Mouse (Mus musculus): Measurements from ENCODE around the gene Map3k6. TPM values are rescaled to one million over a fixed set of nuclear protein-coding genes. Genes with fewer than 3 reads are reported as not detected.
A peak's percentile ranks its signal among the peaks of the same experiment; 100 is the strongest.

The Map3k6 gene
- total RNA-seq, 2 experiments from 2014 or later = 15.9 to 38.8 TPM

DNA sequence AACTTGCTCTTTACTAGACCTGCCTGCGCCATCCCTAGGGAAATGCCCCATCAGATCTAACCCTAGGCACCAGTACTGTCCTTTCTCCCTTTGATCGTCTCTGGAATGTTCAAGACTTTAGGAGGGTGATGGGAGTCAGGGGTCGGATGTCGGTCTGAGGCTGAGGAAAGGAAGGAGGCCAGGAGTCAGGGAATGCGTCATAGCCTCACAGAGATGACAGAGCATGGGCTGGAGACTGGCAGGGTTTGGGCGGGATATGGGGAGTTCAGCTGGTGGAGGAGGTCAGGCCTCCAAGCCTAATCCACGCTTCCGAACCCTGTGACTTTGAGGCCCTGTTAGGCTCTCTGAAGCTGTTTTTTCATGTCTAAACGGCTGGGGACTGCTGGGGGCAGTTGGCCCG, 27.0 kb upstream of the Map3k6 start:
- DNase-seq = no peak

DNA sequence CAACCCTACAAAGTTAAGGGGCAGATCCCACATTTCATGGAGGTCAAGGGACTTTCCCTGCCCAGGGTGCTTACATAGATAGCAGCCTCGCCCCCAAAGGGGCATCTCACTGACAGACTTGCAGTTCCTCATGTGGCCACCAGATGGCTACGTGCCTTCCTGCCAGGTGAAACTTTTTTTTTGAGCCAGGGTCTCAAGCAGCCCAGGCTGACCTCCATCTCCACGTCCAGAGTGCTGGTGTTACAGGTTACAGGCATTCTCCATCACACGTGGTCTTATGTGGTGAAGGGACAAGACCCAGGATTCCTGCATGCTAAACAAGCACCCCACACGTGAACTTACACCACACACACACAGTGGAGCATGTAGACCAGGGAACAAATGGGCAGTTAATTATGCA, 23.0 kb upstream of the Map3k6 start:
- peak; percentile 53 to 57 for DNase-seq

DNA sequence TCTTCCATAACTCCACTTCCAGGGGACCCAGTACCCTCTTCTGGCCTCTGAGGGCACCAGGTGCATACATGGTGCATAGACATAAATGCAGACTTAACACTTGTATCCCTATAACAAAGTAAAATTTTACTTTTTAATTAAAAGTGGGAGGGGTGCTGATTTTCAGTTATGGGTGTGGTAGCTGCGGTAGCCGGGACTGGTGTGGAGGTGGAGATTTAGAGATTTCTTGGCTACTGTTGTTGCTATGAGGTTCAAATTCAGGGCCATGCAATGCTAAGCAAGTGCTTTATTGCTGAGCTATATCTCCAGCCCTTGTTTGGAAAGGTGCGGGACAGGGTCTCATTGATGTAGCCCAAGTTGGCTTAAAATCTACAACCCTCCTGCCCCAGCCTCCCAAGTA, 21.9 kb upstream of the Map3k6 start:
- DNase-seq = no peak

DNA sequence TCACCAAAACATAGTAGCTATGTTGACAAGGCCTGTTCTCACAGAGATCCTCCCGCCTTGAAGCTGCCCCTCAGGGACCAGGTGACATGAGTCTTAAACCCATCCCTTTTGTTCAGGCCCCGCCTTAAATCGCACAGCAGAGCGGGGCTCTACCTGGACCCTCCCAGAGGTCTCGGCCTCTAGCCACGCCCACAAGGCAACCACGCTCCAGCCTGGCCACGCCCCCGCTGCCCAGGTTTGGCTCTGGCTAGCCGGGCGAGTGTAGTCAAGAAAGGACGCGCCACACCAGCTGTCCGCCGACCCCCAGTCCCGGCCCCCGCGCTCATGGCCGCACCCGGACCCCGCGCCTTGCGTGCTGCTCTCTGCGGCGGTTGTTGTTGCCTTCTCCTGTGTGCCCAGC, 20.0 kb upstream of the Map3k6 start:
- DNase-seq = peak; percentile 50 to 61

DNA sequence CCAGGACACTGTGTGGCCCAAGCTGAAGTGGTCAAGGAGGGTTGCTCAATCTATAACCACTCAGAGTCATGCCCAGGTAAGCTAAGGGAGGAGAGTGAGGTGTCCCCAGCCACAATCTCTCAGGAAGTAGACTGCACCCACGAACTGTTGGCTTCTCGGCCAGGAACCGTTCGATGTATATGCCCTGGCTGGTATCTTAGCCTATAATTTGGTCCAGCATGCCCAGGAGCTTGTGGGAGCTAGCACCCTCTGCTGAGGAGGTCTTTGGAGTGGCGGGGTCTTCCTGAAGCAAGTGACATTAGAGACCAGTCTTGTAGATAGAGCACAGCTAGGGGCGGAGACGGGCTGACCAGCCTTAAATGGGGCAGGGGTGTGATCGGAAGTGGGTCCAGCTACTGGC, 18.9 kb upstream of the Map3k6 start:
- DNase-seq = no peak

DNA sequence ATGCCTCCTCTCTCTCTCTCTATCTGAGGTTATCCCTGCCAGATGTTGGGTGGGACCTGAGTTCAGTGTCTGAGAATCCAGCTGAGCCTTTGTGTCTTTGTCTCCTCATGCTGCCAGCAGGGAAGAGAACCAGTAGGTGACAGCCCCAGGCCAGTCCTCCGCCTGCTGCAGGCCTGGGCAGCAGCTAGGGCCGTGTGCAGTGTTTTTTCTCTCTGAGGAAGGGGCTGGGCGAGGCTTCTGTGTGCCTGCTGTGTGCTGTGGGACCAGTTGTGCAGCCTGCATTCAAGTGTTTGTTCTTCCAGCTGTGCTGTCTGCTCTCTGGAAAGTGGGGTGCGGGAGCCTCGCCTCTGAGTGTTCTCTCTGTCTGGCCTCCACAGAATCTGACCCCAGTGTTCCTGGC, 16.7 kb upstream of the Map3k6 start:
- DNase-seq = no peak

DNA sequence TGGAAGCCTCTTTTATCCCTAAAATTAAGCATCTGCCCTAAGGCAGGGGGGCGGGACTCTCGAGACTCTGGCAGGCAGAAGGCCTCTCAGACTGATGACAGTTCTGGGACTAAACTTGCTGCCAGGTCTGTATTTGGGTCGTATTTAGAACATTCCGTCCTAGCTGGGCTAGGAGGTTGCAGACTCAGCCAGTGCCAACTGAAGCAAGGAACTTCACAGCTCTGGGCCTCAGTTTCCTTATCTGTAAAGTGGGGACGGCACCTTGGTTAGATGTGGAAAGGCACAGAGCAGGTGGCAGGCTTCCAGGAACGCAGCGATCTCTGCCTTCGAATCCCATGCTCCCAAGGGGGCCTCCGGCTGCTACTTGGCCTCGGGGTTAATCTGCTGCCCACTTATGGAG, 14.5 kb upstream of the Map3k6 start:
- no peak for DNase-seq

DNA sequence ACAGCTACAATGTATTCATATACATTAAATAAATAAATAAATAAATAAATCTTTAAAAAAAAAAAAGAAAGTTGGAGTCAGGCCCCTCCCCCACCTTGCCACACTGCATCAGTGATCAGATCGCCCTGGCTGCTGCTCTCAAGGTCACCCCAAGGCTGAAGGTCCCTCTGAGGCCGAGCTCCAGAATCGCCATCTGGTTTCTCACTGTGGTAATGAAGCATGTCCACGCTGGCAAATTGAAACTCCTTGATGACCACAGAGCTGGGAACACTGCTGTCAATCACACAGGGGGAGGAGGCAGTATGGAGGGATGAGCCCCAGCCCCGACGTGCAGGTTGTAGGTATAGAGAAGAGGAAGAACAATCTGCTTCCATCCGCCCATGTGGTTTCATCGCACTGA, 13.0 kb upstream of the Map3k6 start:
- DNase-seq = peak; percentile 56 to 70

DNA sequence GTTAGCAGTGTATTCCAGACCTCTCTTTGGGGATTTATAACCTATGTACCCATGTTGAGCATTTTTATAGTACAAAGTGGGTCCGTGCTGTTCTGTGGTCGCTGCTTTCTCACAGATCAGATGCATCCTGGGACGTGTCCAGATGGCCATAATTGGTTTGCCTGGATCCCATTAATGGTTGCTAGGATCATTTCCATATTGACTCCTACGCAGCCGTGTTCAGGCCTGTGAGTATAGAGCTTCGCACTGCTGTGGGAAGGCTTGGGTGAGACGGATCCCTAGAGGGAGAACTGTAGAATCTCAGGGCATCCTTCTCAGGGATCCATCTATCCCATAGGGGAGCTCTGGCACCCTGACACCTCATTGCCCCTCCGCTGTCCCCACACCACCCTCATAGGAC, 11.0 kb upstream of the Map3k6 start:
- no peak for DNase-seq

DNA sequence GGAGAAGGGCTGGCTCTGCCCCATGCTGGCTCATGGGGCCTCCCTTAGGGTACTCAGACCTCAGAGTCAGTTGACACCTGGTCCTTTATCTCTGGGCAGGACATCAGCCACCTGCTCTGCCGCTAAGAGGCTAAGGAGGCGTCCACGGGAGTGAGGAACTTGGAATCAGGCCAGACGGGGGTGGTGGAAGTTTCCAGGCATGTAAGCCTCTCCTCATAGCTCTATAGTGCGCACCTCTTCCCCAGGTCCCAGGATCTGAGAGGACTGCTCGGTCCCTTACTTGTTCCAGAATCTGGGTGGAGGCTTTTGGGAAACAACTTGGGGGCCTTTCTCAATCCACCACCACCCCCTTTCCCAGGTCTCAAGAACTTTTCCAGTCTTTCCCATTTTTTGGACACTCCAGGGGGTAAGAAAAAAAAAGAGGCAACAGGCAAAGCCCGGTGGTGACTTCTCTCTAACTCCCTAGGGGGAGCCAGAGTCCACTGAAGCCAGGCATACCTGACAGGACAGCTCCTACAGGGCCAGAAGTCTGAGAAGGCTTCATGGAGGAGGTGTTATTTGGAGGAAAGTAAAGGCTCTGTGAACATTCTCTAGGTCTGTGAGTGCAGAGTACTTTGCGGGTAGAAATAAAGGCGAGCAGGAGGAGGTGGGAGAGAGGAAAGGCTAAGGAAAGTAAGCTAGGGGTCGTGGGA, 7.2 kb upstream of the Map3k6 start:
- DNase-seq = peak; percentile 66 to 75

DNA sequence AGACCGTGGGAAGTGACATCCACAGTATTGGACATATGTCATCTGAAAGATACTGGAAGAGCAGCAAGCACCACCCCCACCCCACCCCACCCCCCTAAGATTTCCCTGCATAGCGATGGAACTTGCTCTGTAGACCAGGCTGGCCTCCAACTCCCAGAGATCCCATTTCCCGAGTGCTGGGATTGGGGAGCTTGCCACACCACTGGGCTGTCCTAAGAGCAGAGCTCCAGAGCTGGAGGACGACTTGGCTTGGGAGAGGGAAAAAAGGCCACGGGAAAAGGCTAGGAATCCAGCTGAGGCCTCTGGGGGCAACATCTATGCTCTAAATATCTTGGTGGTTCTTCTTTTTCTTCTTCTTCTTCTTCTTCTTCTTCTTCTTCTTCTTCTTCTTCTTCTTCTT, 5.8 kb upstream of the Map3k6 start:
- no peak for DNase-seq

DNA sequence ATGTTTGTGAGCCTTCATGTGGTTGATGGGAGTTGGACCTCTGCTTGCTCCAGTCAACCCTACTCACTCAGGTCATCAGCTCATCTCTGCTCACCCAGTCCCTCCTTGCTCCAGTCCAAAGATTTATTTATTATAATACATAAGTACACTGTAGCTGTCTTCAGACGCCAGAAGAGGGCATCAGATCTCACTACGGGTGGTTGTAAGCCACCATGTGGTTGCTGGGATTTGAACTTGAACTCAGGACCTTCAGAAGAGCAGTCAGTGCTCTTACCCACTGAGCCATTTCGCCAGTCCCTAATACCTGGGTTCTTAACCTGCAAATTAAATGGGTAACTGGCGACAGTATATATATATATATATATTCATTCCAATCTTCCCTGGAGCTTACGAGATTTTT, 5.2 kb upstream of the Map3k6 start:
- DNase-seq = no peak

DNA sequence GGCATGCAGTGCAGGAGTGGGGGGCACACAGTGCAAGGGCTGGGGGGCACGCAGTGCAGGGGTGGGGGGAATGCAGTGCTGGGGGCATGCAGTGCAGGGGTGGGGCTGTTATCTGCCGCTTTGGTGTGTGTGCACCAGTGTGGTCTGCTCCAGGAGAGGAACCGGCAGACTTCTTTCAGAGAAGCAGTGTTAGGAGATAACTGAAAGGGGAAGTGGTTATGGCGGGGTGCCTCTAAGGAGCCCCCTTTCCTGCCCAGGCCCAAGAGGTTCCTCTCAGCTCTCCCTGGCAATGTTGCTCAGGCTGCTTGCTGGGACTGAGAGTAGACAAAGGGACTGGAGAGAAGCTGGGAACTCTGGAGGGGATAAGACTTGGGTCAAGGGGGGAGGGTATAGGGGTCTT, 2.7 kb upstream of the Map3k6 start:
- DNase-seq = no peak

DNA sequence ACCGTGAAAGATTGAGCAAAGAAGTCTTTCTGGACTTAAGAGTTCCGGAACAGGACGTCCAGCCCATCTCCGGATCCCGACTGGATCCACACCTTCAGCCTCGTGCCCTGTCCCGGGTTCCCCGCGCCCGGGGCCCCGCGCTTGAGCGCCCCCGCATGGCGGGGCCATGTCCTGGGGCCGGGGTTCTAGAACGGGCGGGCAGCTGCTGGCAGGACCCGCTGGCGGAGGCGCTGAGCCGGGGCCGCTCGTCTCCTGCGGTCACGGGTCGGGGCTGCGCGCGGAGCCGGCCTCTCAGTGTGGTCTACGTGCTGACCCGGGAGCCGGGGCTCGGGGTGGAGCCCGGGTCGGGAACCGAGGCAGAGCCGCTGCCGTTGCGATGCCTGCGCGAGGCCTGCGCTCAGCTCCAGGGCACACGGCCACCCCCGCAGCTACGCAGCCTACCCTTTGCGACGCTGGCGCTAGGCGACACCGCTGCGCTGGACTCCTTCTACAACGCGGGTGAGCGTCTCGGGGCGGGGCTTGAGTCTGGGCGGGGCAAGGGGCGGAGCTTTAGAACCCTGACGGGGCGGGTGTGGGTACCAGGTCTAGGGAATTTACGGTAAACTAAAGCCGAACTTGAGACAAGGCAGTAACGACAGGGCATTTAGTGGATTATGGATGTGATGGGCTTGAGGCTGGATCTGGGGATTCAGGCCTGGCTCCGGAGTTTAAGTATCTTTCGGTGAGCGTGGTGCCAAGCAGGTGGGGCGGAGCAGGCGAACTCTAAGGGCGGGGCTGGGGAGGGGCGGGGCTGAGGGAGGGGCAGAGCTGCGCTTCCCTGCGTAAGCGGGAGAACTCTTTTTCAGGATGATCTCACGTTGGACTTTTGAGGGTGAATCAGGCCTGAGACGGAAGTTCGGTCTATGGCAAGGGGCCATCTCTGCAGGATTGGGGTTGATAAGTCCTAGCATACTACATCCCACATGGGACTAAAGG, 603 bp downstream of the Map3k6 start:
- peak; percentile 93 to 94 for DNase-seq

DNA sequence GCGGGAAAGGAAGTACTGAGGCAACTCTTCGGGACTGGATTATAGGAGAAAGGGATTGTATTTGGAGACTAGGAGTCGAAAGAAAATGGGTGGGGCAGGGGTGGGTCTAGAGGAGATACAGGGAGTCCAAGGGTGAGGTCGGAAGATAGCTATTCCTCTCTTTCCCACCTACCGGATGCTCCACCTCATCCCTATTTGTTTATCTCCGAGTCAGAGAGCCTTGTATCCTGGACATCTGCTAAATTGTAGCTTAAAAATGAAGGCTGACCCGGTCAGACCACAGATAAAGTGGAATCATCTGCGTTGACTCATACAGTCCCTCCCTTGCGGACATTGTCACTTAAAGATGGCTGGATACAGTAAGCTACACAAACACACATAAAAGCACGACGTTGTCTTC, 1.3 kb downstream of the Map3k6 start:
- DNase-seq = no peak

DNA sequence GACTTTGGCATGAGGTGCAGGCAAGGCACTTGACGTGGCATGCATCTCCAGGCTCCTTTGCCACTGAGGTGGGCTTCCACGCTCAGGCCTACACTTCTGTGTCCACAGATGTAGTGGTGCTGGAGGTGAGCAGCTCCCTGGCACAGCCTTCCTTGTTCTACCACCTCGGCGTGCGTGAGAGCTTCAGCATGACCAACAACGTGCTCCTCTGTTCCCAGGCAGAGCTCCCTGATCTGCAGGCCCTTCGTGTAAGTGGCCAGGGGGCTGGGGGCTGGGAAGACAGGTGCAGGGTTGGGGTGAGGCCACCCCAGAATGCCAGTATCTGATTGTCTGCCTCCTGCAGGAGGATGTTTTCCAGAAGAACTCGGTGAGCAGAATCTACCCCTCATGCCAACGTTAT, 2.1 kb downstream of the Map3k6 start:
- no peak for DNase-seq

DNA sequence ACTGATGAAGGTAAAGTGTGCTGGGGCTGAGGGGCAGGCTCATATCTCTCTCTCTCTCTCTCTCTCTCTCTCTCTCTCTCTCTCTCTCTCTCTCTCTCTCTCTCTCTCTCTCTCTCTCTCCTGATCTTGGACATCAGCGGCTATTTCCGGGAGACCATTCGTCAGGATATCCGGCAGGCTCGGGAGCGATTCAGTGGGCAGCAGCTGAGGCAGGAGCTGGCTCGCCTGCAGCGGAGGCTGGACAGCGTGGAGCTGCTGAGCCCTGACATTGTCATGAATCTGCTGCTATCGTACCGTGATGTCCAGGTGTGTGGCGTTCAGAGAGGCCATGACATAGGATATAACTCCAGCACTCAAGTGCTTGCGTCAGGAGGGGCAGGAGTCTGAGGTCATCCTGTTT, 2.9 kb downstream of the Map3k6 start:
- DNase-seq = peak; percentile 26 to 29

DNA sequence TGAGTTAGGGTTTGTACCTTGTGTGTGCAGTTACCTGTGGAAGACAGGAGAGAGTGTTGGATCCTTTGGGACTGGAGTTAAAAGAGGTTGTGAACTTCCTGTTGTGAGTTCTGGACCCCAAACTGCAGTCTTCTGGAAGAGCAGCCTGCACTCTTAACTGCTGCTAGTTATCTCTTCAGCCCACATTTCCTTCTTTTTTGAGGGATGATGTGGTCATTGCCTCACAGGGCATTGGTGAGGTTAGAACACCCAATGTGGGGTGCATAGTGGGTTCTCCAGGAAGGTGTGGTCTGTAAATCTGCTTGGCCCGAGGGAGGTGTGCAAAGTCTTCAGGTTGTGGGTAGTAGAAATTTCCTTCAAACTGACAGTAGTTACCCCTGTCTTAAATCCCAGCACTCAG, 3.7 kb downstream of the Map3k6 start:
- no peak for DNase-seq

DNA sequence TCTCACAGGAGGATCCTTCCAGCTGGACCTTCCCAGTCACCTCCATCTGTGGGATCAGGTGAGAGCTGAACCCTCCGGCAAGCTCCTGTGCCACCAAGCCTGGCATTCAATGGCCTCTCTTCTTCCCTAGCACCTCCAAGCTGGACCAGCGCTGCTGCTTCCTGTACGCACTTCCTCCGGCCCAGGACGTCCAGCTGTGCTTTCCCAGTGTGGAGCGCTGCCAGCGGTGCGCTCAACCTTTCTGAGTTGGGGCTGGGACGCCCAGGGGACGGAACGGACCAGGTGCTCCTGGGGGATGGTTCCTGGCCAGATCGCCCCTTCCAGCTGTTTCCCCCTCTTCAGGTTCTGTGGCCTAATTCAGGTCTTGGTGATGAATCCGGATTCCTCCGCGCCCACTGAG, 6.5 kb downstream of the Map3k6 start:
- DNase-seq = peak; percentile 45 to 66

DNA sequence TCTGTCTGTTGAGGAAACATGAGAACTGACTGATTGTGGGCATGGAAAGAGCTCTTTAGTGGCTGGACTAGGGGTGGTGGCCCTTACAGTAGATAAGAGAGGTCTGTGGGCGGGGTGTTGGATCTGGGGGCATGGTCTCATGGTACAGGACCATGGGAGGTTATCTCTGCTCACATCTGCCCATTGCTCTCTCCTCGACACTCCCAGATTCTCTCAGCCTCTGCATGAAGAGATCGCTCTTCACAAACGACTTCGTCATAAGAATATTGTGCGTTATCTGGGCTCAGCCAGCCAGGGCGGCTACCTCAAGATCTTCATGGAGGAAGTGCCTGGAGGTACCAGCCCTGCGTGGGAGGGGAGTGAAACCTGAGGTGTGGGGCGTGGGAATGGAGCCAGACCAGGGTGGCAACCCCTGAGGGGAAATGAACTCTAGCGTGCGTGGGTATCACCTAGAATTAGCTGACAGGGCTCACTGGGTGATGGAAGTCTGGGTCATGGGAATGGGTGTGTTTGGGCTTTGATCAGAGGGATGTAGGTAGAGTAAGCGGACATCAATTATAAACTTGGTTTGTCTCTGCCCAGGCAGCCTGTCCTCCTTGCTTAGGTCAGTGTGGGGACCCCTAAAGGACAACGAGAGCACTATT, 7.3 kb downstream of the Map3k6 start:
- no peak for DNase-seq

DNA sequence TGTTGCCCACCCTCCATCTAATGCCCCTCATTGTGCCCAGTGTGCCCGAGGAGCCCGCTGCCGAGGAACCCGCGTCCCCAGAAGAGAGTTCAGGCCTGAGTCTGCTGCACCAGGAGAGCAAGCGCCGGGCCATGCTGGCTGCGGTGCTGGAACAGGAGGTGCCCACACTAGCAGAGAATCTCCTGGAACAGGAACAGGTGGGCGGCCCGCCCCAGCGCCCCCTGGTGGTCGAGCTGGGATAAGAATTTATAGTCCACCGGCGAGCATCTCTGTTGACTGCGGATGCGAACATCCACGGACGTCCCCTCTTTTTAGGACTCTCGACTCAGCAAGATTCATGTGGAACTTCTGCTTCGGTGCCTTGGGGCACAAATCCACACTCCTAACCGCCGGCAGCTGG, 10.0 kb downstream of the Map3k6 start:
- DNase-seq = peak; percentile 84 to 91

DNA sequence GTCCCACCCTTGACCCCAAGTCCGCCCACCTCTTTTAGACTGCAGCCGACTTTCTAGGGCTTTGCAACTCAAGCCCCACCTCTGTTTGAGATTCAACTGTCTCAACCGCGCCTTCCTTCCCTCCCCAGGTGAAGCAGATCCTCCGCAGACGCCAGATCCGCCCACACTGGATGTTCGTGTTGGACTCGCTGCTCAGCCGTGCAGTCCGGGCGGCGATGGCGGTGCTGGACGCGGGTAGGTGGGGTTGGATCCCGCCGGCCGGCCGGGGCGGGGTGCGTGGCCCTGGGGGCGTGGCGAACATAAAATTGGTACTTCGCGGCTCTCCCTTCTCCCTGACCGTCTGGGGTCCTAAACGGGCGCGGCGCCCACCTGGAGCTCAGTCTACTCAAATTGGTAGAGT, 10.6 kb downstream of the Map3k6 start:
- peak; percentile 30 to 39 for DNase-seq

DNA sequence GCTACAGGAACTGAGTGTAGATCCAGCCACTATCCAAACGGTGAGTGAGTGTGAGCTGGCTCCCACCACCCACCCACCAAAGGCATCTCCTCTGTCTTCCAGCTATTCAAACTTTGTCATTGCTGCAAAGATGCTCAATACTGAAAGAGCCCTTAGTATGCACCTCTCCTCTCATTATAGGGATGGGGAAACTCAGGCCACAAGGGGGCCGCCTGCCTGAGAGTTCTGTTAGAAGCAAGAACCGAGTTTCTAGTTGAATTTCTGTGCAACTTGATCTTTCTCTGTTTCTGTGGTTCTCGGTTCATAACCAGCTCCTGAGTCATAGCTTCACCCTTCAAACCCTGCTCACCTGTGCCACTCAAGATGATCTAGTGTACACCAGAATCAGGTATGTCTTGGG, 11.5 kb downstream of the Map3k6 start:
- no peak for DNase-seq

Data from adrenal gland, postnatal 36 days (tissue).